Mouse (Mus musculus) embryonic facial prominence, embryonic 13.5 days (tissue): Measurements from ENCODE around the gene Naif1. TPM values are rescaled to one million over a fixed set of nuclear protein-coding genes. Genes with fewer than 3 reads are reported as not detected.

Experiments used
- ATAC-seq: fragments of 200-750 bp; cut with Nextera tagmentation; 2 replicates; pipeline ENCODE4 v1.8.0; 2017; ENCODE audit warnings: low read depth; ENCODE audit not compliant: insufficient number of reproducible peaks, insufficient read depth, low FRiP score, low TSS enrichment
- H3K27ac ChIP-seq: fragments of 300-500 bp; sonication (generic); 2 replicates; pipeline ENCODE4 v1.5.1; 2015; ENCODE audit warnings: moderate library complexity, mild to moderate bottlenecking, inconsistent platforms
- H3K27me3 ChIP-seq: fragments of 300-500 bp; sonication (generic); 2 replicates; pipeline ENCODE4 v1.6.1; 2015; ENCODE audit warnings: mild to moderate bottlenecking, inconsistent platforms
- H3K36me3 ChIP-seq: fragments of 300-500 bp; sonication (generic); 2 replicates; pipeline ENCODE4 v1.6.1; 2015; ENCODE audit warnings: mild to moderate bottlenecking, inconsistent platforms
- H3K4me1 ChIP-seq: fragments of 300-500 bp; sonication (generic); 2 replicates; pipeline ENCODE4 v1.6.1; 2015; ENCODE audit warnings: inconsistent platforms
- H3K4me2 ChIP-seq: fragments of 300-500 bp; sonication (generic); 2 replicates; pipeline ENCODE4 v1.6.1; 2015; ENCODE audit warnings: moderate library complexity, mild to moderate bottlenecking, inconsistent platforms
- H3K4me3 ChIP-seq: fragments of 300-500 bp; sonication (generic); 2 replicates; pipeline ENCODE4 v1.5.1; 2015; ENCODE audit warnings: mild to moderate bottlenecking, inconsistent platforms
- H3K9ac ChIP-seq: fragments of 300-500 bp; sonication (generic); 2 replicates; pipeline ENCODE4 v1.6.1; 2015; ENCODE audit warnings: mild to moderate bottlenecking, inconsistent platforms
- H3K9me3 ChIP-seq: fragments of 300-500 bp; sonication (generic); 2 replicates; pipeline ENCODE4 v1.6.1; 2016; ENCODE audit warnings: inconsistent platforms
- WGBS: fragments of 180-500 bp; shearing (Covaris S2); methylation state at CpG from one replicate; pipeline ENCODE4 v1.1.7; 2015; ENCODE audit warnings: mixed read lengths; 5-methylcytosine and 5-hydroxymethylcytosine counted together
- polyA plus RNA-seq: library from polyadenylated mRNA; unstranded; fragments of >200 nt; fragmentation: Nextera tagmentation; extraction: Ambion mirVana; gene quantifications from 2 replicates; pipeline ENCODE4 v1.2.1, GENCODE M21; 2015

Naif1 gene
- polyA plus RNA-seq: 6.3 and 6.5 TPM in 2 replicates

DNA sequence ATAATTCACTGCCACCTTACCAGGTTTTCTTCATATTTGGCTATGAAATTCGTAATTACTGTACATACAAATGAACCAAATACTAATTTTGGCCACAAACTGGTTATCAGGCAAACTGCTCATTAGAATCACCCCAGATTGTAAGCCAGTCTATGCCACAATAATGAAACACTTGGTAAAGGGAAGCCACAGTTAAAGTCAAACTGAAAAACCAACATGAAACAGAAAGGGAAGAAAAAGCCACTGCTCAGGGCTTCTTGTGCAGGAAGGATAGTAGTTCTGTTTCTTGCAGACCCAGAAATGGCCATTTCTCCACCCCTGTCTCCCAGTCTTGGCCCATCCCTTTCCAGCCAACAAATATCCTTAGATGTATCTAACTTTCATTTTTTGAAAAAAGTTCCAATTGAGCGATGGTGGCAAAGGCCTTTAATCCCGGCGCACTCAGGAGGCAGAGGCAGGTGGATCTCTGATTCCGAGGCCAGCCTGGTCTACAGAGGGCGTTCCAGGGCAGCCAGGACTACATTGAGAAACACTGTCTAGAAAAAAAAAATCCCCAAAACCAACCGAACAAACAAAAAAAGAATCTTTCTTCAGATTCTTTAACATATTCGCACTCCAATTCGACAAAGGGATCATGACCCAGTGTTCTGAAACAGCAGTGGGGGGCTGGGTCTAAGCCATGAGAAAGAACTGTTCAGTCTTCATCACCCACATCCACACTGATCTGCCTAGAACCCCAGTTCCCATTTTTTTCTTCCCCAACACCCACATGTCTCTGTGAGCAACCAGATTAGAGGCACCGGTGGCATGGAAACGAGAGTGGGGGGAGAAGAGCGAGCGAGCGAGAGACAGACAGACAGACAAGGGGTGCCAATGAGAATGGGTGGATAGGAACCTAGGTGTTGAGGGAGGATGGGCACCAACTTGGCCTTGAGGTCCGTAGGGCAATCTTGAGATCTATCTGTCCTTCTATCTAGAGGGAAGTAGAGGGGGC lies at the start of gene Naif1:
TSS of gene Naif1 (plus strand) at position 697 of the 994 bp plus-strand sequence.
- Histone ChIP-seq H3K4me2 (peak within 1 kb of the TSS; percentile 88), H3K4me3 (peak within 1 kb of the TSS; percentile 87), H3K4me1 (peaks cover 61% of the 10 kb centered on the region), H3K36me3 (peaks cover 9% of the 10 kb centered on the region), H3K9me3 (peaks cover 3% of the 10 kb centered on the region; the same call in 1 of the 2 replicates), H3K9ac (peak within 1 kb of the TSS; percentile 86), H3K27ac (peak within 1 kb of the TSS; percentile 96), H3K27me3 (no peaks in the 10 kb centered on the region)
- no peak for ATAC-seq
- WGBS: 80% methylated on average over 15 of the region's 15 CpGs

DNA sequence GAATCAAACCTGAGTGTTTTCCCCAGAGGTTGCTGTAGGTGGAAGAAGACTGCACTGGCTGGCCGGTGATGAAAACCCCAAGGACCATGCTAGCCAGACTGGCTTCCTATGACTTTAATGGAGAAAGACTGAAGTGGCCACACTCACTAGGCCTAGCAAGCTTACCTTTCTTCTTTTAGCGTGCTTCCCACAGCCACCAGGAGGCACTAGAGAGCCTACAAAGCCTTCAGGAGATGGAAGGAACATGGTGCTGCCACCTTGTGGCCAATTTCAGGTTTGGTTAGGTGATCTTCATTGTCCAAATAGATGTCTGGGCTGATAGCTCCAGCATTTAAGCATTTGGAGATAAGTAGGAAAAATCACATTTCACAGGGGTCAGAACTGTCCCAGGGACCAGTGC lies 45.6 kb upstream of the Naif1 start:
- Histone ChIP-seq H3K36me3 (peaks cover 29% of the 10 kb centered on the region), H3K27me3 (no peaks in the 10 kb centered on the region), H3K9me3 (no peaks in the 10 kb centered on the region), H3K4me2 (no peak overlapping the region), H3K4me3 (no peak overlapping the region), H3K27ac (no peak overlapping the region), H3K9ac (0 out of 2 replicates have a peak overlapping the region, but pooled peaks have one; percentile 16), H3K4me1 (peaks cover 13% of the 10 kb centered on the region)
- WGBS: 26% methylated on average over 2 of the region's 2 CpGs
- no peak; the same call in 1 of the 2 replicates for ATAC-seq

DNA sequence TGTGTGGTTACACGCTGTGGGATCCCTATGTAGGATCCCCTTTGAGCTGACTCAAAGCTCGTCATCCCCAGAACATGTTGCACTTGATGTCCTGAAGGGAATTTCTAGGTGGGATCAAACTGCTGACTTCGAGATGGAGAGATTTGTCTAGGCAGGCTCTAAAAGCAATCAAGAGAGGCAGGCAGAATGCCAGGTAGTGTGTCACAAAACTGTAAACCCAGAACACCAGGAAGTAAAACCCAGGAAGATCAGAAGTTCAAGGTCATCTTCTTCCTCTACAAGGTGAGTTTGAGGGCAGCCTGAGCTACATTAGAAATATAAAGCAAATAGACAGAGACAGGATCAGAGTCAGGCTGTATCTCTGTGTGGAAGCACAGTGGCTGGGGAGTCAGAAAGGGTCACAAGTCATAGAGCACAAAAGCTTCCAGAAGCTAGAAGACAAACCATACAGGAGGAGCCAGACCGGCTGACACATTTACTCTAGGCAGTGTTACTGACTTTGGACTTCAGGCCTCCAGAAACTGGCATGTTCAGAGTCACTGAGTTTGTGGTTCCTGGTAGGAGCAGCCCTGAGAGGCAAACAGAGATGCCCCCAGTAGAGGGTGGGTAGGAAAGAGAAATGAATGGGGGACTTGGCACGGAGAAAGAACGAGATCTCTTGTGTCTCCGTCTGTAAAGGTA lies 43.0 kb upstream of the Naif1 start:
- Histone ChIP-seq H3K9ac (no peak overlapping the region), H3K4me1 (peaks cover 13% of the 10 kb centered on the region), H3K4me3 (no peak overlapping the region), H3K27me3 (no peaks in the 10 kb centered on the region), H3K36me3 (peaks cover 9% of the 10 kb centered on the region), H3K4me2 (no peak overlapping the region), H3K27ac (no peak overlapping the region), H3K9me3 (no peaks in the 10 kb centered on the region)
- no peak for ATAC-seq
- 77% methylated on average over 7 of the region's 7 CpGs for WGBS

DNA sequence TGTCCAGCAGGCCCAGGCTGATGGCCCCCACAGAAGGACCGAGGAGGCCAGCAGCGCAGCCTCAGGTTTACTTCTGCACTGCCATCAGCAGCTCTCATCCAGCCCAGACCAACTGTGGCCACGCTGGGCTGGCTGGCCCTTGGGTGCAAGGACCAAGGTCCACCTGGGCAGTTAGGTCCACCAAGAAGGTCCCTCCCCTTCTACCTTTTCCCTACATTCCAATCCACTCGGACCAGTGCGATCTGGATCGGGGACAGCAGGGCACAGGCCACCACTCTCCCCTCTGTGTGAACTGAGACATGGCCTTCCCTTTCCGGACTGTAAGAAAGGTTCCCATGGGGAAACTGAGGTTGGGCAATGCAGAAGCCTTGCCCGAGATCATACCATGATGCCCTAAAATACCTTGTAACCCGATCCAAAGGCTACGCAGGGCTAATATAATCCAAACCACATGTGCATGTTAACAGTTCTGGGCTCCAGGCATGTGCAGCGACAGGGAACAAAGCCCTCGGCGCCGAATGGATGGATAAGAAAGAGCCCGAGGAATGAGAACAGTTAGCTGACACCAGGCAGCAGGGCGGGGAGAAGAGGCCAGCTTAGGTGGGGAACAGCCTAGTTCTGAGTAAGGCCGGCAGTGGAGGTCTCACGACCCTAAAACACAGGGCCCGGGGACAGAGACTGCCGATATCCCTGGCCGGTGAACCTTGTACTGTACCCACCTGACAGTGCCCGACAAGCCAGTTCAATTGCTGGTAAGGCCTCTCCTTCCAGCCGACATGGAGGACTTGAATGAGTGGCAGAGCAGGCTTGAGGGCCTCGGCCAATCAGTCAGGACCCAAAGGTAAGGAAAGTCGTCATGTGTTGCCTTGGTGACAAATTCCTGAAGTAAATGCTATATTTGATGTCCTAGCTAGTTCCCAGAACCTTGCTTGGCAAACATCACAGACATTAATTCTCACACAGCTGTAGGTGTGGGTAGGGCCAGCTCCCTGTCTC lies 41.5 kb upstream of the Naif1 start:
- WGBS: 30% methylated on average over 25 of the region's 25 CpGs
- Histone ChIP-seq H3K9me3 (no peaks in the 10 kb centered on the region), H3K4me3 (no peak overlapping the region), H3K27me3 (no peaks in the 10 kb centered on the region), H3K27ac (peak overlapping the region; percentile 77), H3K4me2 (peak overlapping the region; percentile 12), H3K9ac (peak overlapping the region; percentile 51; the same call in 1 of the 2 replicates), H3K4me1 (peaks cover 13% of the 10 kb centered on the region), H3K36me3 (peaks cover under 1% of the 10 kb centered on the region; the same call in 1 of the 2 replicates)
- ATAC-seq: 0 out of 2 replicates have a peak, but pooled peaks have one; percentile 29

DNA sequence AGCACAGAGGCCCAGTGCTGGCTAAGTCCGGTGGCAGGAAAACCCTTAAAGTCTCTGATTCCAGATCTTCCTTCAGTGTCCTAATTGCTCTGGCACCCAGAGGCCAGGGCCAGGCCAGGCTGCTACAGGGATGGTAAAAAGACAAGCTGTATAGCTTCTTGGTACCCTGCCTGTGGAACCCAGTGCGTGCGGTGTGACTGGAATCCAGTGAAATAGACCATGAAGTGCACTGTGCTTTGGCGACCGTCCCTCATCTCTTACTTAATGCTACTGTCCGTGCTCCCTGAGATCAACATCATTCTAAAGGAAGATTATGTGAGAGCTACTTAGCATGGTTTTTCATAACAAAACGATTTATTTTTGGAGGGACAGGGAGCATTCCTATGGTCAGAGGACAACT lies 38.9 kb upstream of the Naif1 start:
- Histone ChIP-seq H3K4me2 (no peak overlapping the region), H3K9me3 (no peaks in the 10 kb centered on the region), H3K36me3 (peaks cover 27% of the 10 kb centered on the region), H3K9ac (no peak overlapping the region), H3K4me1 (peaks cover 13% of the 10 kb centered on the region), H3K4me3 (no peak overlapping the region), H3K27me3 (no peaks in the 10 kb centered on the region), H3K27ac (no peak overlapping the region)
- ATAC-seq: no peak
- WGBS: 81% methylated on average over 7 of the region's 7 CpGs

DNA sequence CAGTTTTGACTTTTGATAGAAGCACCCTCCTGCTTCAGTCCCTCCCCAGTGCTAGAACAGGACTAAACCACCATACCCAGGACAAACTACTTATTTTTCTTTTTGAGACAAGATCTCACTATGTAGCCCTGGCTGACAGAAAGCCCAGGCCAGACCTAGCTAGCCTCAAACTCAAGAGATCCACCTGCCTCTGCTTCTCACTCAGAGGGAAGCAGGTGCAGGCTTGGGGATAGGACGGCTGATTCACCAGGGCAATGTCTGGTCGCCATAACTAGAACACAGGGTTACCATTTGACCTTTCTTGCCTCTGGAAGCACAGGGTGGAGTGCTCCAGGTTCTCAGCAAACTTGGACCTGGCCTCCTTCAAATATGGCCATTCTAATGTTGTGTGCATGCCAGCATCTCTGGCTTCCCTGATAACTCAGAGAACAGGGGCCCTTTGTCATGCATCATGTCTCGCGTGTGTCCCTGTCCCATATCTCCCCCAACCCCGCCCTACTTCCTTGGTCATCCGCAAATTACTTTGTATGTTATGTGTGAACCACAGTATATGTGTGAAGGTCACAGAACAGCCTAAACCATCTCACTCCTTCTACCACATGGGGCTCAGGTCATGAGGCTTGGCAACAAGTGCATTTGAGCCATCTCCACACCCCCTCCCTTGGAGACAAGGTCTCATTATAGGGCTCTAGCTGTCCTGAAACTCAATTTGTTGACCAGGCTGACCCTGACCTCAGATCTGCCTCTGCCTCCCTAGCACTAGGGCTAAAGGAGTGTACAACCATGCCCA lies 37.3 kb upstream of the Naif1 start:
- Histone ChIP-seq H3K9ac (no peak overlapping the region), H3K27me3 (no peaks in the 10 kb centered on the region), H3K4me2 (no peak overlapping the region), H3K4me1 (peaks cover 13% of the 10 kb centered on the region), H3K4me3 (no peak overlapping the region), H3K27ac (no peak overlapping the region), H3K36me3 (peaks cover 42% of the 10 kb centered on the region), H3K9me3 (no peaks in the 10 kb centered on the region)
- ATAC-seq: no peak
- WGBS: 85% methylated on average over 6 of the region's 6 CpGs

DNA sequence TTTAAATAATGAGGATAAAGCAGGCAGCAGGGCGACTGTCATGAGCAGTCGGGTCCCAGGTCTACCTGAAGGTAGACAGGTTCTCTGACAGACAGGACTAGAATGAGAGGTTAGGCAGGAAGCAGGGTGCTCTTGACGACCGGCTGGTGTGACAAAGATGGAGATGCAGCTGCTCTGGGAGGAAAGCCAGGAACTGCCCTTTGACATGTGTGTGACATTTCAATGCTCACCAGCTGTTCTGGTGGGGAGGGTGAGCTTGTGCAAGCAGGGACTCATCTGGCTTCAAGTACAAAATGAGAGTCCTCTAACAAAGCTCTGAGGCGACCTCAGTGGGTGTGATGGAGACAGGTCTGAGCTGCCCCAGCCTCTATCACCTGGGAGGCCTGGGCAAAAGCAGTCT lies 36.3 kb upstream of the Naif1 start:
- no peak overlapping the region for H3K4me2 ChIP-seq
- 0 out of 2 replicates have a peak overlapping the region, but pooled peaks have one; percentile 16 for H3K27ac ChIP-seq
- no peak overlapping the region for H3K4me3 ChIP-seq
- WGBS: 44% methylated on average over 5 of the region's 5 CpGs
- no peak for ATAC-seq
- no peaks in the 10 kb centered on the region for H3K27me3 ChIP-seq
- no peak overlapping the region for H3K9ac ChIP-seq
- peaks cover 52% of the 10 kb centered on the region for H3K36me3 ChIP-seq
- H3K9me3 ChIP-seq: no peaks in the 10 kb centered on the region
- H3K4me1 ChIP-seq: peaks cover 15% of the 10 kb centered on the region

DNA sequence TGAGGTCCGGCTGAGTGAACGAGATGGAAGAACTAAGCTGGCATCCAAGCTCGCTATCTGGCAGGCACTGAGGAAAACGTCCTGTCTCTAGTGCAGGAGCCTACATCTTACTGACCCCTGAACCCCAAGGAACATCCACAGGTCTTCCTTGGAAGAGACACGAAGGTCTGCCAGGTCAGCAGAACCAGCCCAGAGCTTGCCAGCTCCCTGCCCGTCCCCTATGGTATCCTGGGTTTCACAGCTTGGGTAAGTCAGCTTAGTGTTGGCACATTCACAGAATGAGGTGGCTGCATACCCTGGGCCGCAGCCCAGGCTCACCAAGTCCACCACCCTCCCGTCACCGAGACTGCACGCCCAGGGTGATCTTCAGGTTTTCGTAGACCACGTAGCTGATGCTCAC lies 34.5 kb upstream of the Naif1 start:
- H3K9ac ChIP-seq: no peak overlapping the region
- H3K36me3 ChIP-seq: peaks cover 71% of the 10 kb centered on the region
- H3K4me3 ChIP-seq: no peak overlapping the region
- no peak for ATAC-seq
- no peak overlapping the region for H3K4me2 ChIP-seq
- H3K4me1 ChIP-seq: peaks cover 16% of the 10 kb centered on the region
- H3K9me3 ChIP-seq: no peaks in the 10 kb centered on the region
- H3K27me3 ChIP-seq: no peaks in the 10 kb centered on the region
- 93% methylated on average over 12 of the region's 12 CpGs for WGBS
- H3K27ac ChIP-seq: no peak overlapping the region

DNA sequence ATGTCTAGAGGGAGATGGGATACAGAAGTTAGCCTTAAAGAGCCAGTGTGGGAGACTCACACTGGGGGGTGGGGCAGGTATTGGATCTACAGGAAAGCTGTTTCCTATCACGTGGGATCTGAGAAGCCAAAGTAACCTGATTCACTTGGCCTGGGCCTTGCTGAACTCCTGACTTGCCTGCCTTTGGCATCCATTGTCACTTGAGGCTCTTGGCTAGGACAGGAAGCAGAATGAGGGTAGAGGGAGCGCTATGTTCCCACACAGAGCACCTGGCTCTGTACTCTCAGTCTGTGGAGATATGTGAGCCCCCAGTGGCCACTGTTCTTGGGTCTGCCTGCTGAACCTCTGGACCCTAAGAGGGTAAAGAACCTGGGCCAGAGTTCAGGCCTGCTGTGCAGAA lies 33.7 kb upstream of the Naif1 start:
- Histone ChIP-seq H3K27ac (no peak overlapping the region), H3K9ac (0 out of 2 replicates have a peak overlapping the region, but pooled peaks have one; percentile 32), H3K4me1 (peaks cover 16% of the 10 kb centered on the region), H3K4me3 (no peak overlapping the region), H3K36me3 (peaks cover 78% of the 10 kb centered on the region), H3K4me2 (no peak overlapping the region), H3K9me3 (no peaks in the 10 kb centered on the region), H3K27me3 (no peaks in the 10 kb centered on the region)
- ATAC-seq: no peak
- WGBS: 46% methylated on average over 2 of the region's 2 CpGs

DNA sequence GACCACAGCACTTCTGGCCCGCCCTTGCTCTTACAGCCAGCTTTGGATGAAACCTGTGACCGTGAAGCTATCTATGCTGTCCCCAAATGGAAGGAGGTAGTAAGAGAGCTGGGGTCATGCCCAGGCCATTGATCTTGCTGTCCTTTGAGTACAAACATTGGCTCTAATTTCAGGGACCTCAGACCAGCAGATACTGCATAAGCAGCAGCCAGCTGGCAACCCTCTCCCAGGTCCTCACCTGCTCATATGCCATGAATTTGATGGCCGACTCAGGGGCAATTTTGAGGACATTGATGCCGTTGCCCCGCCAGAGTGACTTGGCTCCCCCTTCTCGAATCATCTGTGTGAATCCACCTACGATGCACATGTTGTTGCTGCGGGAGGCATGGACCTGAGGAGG lies 32.8 kb upstream of the Naif1 start:
- no peak for ATAC-seq
- Histone ChIP-seq H3K27ac (no peak overlapping the region), H3K9ac (no peak overlapping the region), H3K4me3 (no peak overlapping the region), H3K4me1 (peaks cover 22% of the 10 kb centered on the region), H3K4me2 (no peak overlapping the region), H3K27me3 (no peaks in the 10 kb centered on the region), H3K9me3 (no peaks in the 10 kb centered on the region), H3K36me3 (peaks cover 79% of the 10 kb centered on the region)
- WGBS: 88% methylated on average over 8 of the region's 8 CpGs
